Mouse (Mus musculus): ENCODE results near the gene Vmn2r84. TPM values are rescaled to one million over a fixed set of nuclear protein-coding genes. Genes with fewer than 3 reads are reported as not detected.

The Vmn2r84 gene
- total and polyA plus RNA-seq, 3 experiments: 0.26 TPM; not detected in 2

DNA sequence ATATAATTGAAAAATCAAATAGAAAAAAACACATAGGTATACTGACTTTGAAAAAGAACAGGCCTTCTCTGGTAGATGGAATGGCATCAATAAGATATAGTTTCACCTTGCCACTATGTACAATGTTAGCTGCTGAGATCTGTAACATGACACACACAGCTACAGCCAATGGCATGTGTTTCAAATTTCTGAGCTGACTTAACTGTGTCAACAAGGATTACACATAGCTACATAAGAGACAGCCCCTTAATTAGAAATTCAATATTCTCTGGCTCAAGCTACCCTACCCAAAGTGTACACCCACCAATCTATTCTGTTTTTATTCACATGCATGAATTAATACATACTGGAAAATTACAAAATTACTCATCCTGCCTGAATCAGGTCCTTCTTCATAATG lies 25.7 kb downstream of the Vmn2r84 start:
- in situ Hi-C loops (cut with MboI; ENCODE audit: low pct_ligation_motif_present, low pct_unique_long_range_greater_than_20kb, low sequenced_read_pairs): no loop called here
- DNase-seq (ENCODE audit: extremely low read depth): no peak

DNA sequence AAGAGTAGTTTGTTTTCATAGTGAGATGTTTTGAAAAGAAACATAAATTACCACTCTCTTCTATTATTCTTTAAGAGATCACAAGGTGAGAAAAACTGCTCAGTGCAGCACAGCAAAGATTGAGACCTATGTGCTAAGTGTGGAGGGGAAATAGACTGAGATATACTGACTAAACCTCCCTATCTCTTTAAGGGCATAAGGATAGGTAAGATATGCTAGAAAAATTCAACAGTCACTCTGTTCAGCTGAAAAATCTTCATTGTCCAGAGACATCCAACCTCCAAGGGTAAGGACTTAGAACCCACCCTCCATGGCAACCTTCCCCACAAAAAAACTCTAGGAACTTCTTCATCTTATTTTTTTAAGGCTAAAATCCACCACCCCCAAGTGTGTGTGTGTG lies 29.4 kb downstream of the Vmn2r84 start:
- no peak overlapping the region for H3K27ac ChIP-seq (ENCODE audit: insufficient read depth, low read depth)
- DNase-seq (ENCODE audit: extremely low read depth): no peak
- in situ Hi-C loops (cut with MboI; ENCODE audit: low pct_ligation_motif_present, low pct_unique_long_range_greater_than_20kb, low sequenced_read_pairs): loop anchor here (5.0 kb wide), 1 partner anchor 42 kb away; the partner anchor contains the start of gene Tespa1
- dilution Hi-C loops (cut with MboI; ENCODE audit: extremely low pct_ligation_motif_present, extremely low pct_unique_long_range_greater_than_20kb, low sequenced_read_pairs): no loop called here
- H3K27me3 ChIP-seq (replicated peaks): no peaks in the 10 kb centered on the region
- no peak overlapping the region for H3K9ac ChIP-seq (ENCODE audit: insufficient read depth, low read depth)
- H3K36me3 ChIP-seq (replicated peaks in 1 of 2; ENCODE audit: control insufficient read depth in 1 of 2, insufficient read depth in 1 of 2, low read length in 1 of 2): peaks cover 14 to 56% of the 10 kb centered on the region in 2 experiments
- H3K4me1 ChIP-seq (ENCODE audit: control insufficient read depth in 1 of 2, insufficient read depth in 2 of 2): no peaks in the 10 kb centered on the region
- no peaks in the 10 kb centered on the region for H3K79me2 ChIP-seq (replicated peaks; ENCODE audit: control insufficient read depth, extremely low read depth, insufficient read depth, poor library complexity, severe bottlenecking)
- TF ChIP-seq HCFC1 (IDR thresholded peaks at IDR 0.05; ENCODE audit: low read depth, low read length) (no peak), RAD21 (IDR thresholded peaks at IDR 0.05; ENCODE audit: low read depth, low read length) (no peak), ELF1 (IDR thresholded peaks at IDR 0.05; ENCODE audit: low read depth, low read length) (no peak), JUND (conservative IDR thresholded peaks at IDR 0.05; ENCODE audit: low read depth, low read length) (no peak), MAZ (IDR thresholded peaks at IDR 0.05; ENCODE audit: low read depth, low read length) (no peak), ZMIZ1 (IDR thresholded peaks at IDR 0.05; ENCODE audit: low read depth, low read length) (no peak), TBP (conservative IDR thresholded peaks at IDR 0.05; ENCODE audit: low read depth, low read length) (no peak), ZNF384 (IDR thresholded peaks at IDR 0.05; ENCODE audit: low read depth, low read length) (no peak), MEF2A (IDR thresholded peaks at IDR 0.05; ENCODE audit: borderline replicate concordance, low read depth, low read length) (no peak), NRF1 (IDR thresholded peaks at IDR 0.05; ENCODE audit: low read depth, low read length) (no peak)
- no peaks in the 10 kb centered on the region for H3K9me3 ChIP-seq (replicated peaks; ENCODE audit: low read length)
- H3K4me2 ChIP-seq (ENCODE audit: insufficient read depth, low read depth, poor library complexity, severe bottlenecking): no peak overlapping the region
- H3K4me3 ChIP-seq (replicated peaks in 1 of 3; ENCODE audit: low read depth in 2 of 3, low read length in 2 of 3, poor library complexity in 1 of 3): no peak overlapping the region

More for the DNA sequence above, 25.7 kb downstream of the Vmn2r84 start:
- TF ChIP-seq ETS1 (conservative IDR thresholded peaks at IDR 0.05; ENCODE audit: low read depth, low read length) (no peak), IRF4 (IDR thresholded peaks at IDR 0.05; ENCODE audit: low read depth, low read length) (no peak), TBP (conservative IDR thresholded peaks at IDR 0.05; ENCODE audit: low read depth, low read length) (no peak), CTCF (conservative IDR thresholded peaks at IDR 0.05 in 1 of 2, IDR thresholded peaks at IDR 0.05 in 1 of 2; ENCODE audit: low read depth in 2 of 2, low read length in 2 of 2) (no peak), JUND (conservative IDR thresholded peaks at IDR 0.05; ENCODE audit: low read depth, low read length) (no peak), CHD1 (IDR thresholded peaks at IDR 0.05; ENCODE audit: low read depth, low read length) (no peak), TCF12 (IDR thresholded peaks at IDR 0.05; ENCODE audit: low read depth, low read length) (no peak), MAFK (IDR thresholded peaks at IDR 0.05; ENCODE audit: insufficient replicate concordance, low read length) (no peak), E2F4 (IDR thresholded peaks at IDR 0.05; ENCODE audit: insufficient replicate concordance, low read depth, low read length) (no peak), MEF2A (IDR thresholded peaks at IDR 0.05; ENCODE audit: borderline replicate concordance, low read depth, low read length) (no peak), USF2 (conservative IDR thresholded peaks at IDR 0.05; ENCODE audit: low read depth, low read length) (no peak)
- Histone ChIP-seq H3K9me3 (replicated peaks; ENCODE audit: low read length) (peaks cover 4% of the 10 kb centered on the region), H3K79me2 (replicated peaks; ENCODE audit: control insufficient read depth, extremely low read depth, insufficient read depth, poor library complexity, severe bottlenecking) (no peaks in the 10 kb centered on the region), H3K4me3 (replicated peaks in 1 of 3; ENCODE audit: low read depth in 2 of 3, low read length in 2 of 3, poor library complexity in 1 of 3) (no peak overlapping the region), H3K4me1 (ENCODE audit: control insufficient read depth in 1 of 2, insufficient read depth in 2 of 2) (peaks cover 0 to 11% of the 10 kb centered on the region in 2 experiments; a peak in 1 of 4 replicates), H3K9ac (ENCODE audit: insufficient read depth, low read depth) (no peak overlapping the region), H3K27me3 (replicated peaks) (no peaks in the 10 kb centered on the region), H3K4me2 (ENCODE audit: insufficient read depth, low read depth, poor library complexity, severe bottlenecking) (no peak overlapping the region), H3K36me3 (replicated peaks in 1 of 2; ENCODE audit: control insufficient read depth in 1 of 2, insufficient read depth in 1 of 2, low read length in 1 of 2) (peaks cover 0 to 28% of the 10 kb centered on the region in 2 experiments), H3K27ac (ENCODE audit: insufficient read depth, low read depth) (no peak overlapping the region)
- dilution Hi-C loops (cut with MboI; ENCODE audit: extremely low pct_ligation_motif_present, extremely low pct_unique_long_range_greater_than_20kb, low sequenced_read_pairs): no loop called here
